Comparison of ENCODE assay signal across 8 mouse cellular contexts in the genomic region with DNA sequence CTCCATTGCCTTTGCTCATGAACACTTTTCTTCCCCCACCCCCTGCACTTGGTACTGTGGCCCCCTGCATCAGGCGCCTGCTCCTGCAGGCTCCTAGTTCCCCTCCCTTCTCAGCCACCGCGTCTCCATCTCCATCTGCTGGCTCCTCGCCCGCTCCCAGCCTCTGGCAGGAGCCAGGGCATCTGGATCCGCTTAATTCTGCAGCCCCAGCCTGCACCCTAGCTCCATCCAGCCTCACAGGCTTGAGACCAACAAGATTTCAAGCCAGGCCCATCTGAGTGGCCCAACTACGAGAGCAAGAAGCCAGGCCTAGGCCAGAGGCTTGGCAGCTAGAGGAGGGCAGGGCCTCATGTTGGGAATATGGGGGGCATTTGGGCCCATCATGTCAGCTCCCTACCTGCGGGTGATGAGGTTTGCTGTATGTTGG. TPM values are rescaled to one million over a fixed set of nuclear protein-coding genes. Genes with fewer than 3 reads are reported as not detected.
DNase-seq lines count a peak whose midpoint lies in the region; ATAC-seq and TF ChIP-seq lines count a peak whose summit lies in the region.
"Not testable (repeated sequence)": the region's sequence is repeated elsewhere in the genome, so short reads cannot be mapped to it uniquely, and the experiment has no call there.
"Had no signal": no experiment of that assay in that cellular context is flagged by ENCODE, and none has a peak within 500 bp of the region (broad histone marks: within the 10 kb centered on the region; RNA-seq: fewer than 3 reads in every experiment).

No protein-coding gene starts in this region.

- H3K9ac ChIP-seq in forebrain, embryonic 12.5 days; lung, postnatal 0 days (replicated peaks; ENCODE audit: low read depth): not testable (repeated sequence)
- peak overlapping the region; percentile 14; the same call in 1 of the 2 replicates for H3K9ac ChIP-seq in hindbrain, embryonic 16.5 days (ENCODE audit: low read depth, low read length)

- WGBS in forebrain, embryonic 12.5 days, result 49% methylated on average over 8 of the region's 8 CpGs
- WGBS in heart, embryonic 10.5 days, result 47% methylated on average over 8 of the region's 8 CpGs
- WGBS in hindbrain, embryonic 16.5 days, result 40% methylated on average over 8 of the region's 8 CpGs
- WGBS in lung, postnatal 0 days, result 47% methylated on average over 8 of the region's 8 CpGs

- H3K4me1 ChIP-seq in forebrain, embryonic 12.5 days, result peaks cover 33% of the 10 kb centered on the region
- peaks cover 45% of the 10 kb centered on the region for H3K4me1 ChIP-seq in heart, embryonic 10.5 days
- H3K4me1 ChIP-seq in hindbrain, embryonic 16.5 days (ENCODE audit: control insufficient read depth, insufficient read depth, low read depth, low read length), result peaks cover 28% of the 10 kb centered on the region
- peaks cover 13% of the 10 kb centered on the region; the same call in 1 of the 2 replicates for H3K4me1 ChIP-seq in lung, postnatal 0 days (ENCODE audit: insufficient read depth, low read depth, low read length)

- not testable (repeated sequence) for H3K4me3 ChIP-seq in forebrain, embryonic 12.5 days (replicated peaks); hindbrain, embryonic 16.5 days (ENCODE audit: low read length); lung, postnatal 0 days (ENCODE audit: low read depth, low read length)
- peak overlapping the region; percentile 57 for H3K4me3 ChIP-seq in heart, embryonic 10.5 days

- H3K4me2 ChIP-seq in forebrain, embryonic 12.5 days, result 0 out of 2 replicates have a peak overlapping the region, but pooled peaks have one; percentile 3
- not testable (repeated sequence) for H3K4me2 ChIP-seq in hindbrain, embryonic 16.5 days (ENCODE audit: low read length)
- 0 out of 2 replicates have a peak overlapping the region, but pooled peaks have one; percentile 11 for H3K4me2 ChIP-seq in lung, postnatal 0 days (replicated peaks; ENCODE audit: low read depth, low read length)

- not testable (repeated sequence) for H3K36me3 ChIP-seq in forebrain, embryonic 12.5 days (replicated peaks); hindbrain, embryonic 16.5 days (ENCODE audit: control insufficient read depth, insufficient read depth, low read length); lung, postnatal 0 days (ENCODE audit: insufficient read depth, low read length)
- H3K36me3 ChIP-seq in heart, embryonic 10.5 days, result peaks cover 25% of the 10 kb centered on the region

- TF ChIP-seq CTCF in lung, postnatal 0 days (IDR thresholded peaks at IDR 0.05), result not testable (repeated sequence)

- H3K9me3 ChIP-seq in forebrain, embryonic 12.5 days; heart, embryonic 10.5 days; hindbrain, embryonic 16.5 days (ENCODE audit: control insufficient read depth, low read length); lung, postnatal 0 days (ENCODE audit: low read length): not testable (repeated sequence)

- H3K27me3 ChIP-seq in forebrain, embryonic 12.5 days; heart, embryonic 10.5 days (ENCODE audit: insufficient read depth, poor library complexity, severe bottlenecking); hindbrain, embryonic 16.5 days (replicated peaks; ENCODE audit: control insufficient read depth, insufficient read depth, low read length); lung, postnatal 0 days (replicated peaks; ENCODE audit: insufficient read depth, low read length): not testable (repeated sequence)

- TF ChIP-seq EP300 in lung, postnatal 0 days (IDR thresholded peaks at IDR 0.05), result not testable (repeated sequence)

- peak overlapping the region; percentile 64 for H3K27ac ChIP-seq in forebrain, embryonic 12.5 days
- peak overlapping the region; percentile 90 for H3K27ac ChIP-seq in heart, embryonic 10.5 days
- peak overlapping the region; percentile 54; the same call in 1 of the 2 replicates for H3K27ac ChIP-seq in hindbrain, embryonic 16.5 days (ENCODE audit: low read depth, low read length)
- H3K27ac ChIP-seq in lung, postnatal 0 days (ENCODE audit: low read length), result not testable (repeated sequence)

- ATAC-seq in forebrain, embryonic 12.5 days (ENCODE audit: low FRiP score); lung, postnatal 0 days: not testable (repeated sequence)
- peak; percentile 48; the same call in 1 of the 2 replicates for ATAC-seq in hindbrain, embryonic 16.5 days

- peak; percentile 40 for DNase-seq in cerebellum, adult 8-10 months
- not testable (repeated sequence) for DNase-seq in heart, embryonic 10.5 days (ENCODE audit: low spot score)
- DNase-seq in layer of hippocampus, postnatal 36 days, result peak; percentile 34 to 56
- DNase-seq in lung, postnatal 0 days (ENCODE audit: low spot score), result peak; percentile 23
- DNase-seq in ovary, postnatal 14 days (ENCODE audit: low spot score), result peak; percentile 59

RNA-seq across cellular contexts. Expression of a gene that starts 6.7 kb away (rescaled TPM):
- 57.3 and 57.8 TPM in 2 replicates for polyA plus RNA-seq in forebrain, embryonic 12.5 days (2016; fragmentation: Nextera tagmentation; extraction: Ambion mirVana)
- 79.3 and 97.8 TPM in 2 replicates for polyA plus RNA-seq in heart, embryonic 10.5 days (2016; fragmentation: Nextera tagmentation; extraction: Ambion mirVana)
- polyA plus RNA-seq in hindbrain, embryonic 16.5 days (2015; fragmentation: Nextera tagmentation; extraction: Ambion mirVana), result 86.8 and 96.3 TPM in 2 replicates
- 10 to 100 TPM; 38.6 to 41.1 TPM for total RNA-seq in layer of hippocampus, postnatal 36 days (2021)
- polyA plus RNA-seq in lung, postnatal 0 days (2015; fragmentation: Nextera tagmentation; extraction: Ambion mirVana), result 43.3 and 43.7 TPM in 2 replicates

RNA-seq across cellular contexts. Expression of a gene that starts 7.7 kb away (rescaled TPM):
- polyA plus RNA-seq in forebrain, embryonic 12.5 days (2016; fragmentation: Nextera tagmentation; extraction: Ambion mirVana), result 16.6 and 19.8 TPM in 2 replicates
- 52.7 and 69.7 TPM in 2 replicates for polyA plus RNA-seq in heart, embryonic 10.5 days (2016; fragmentation: Nextera tagmentation; extraction: Ambion mirVana)
- 60.9 and 61.8 TPM in 2 replicates for polyA plus RNA-seq in hindbrain, embryonic 16.5 days (2015; fragmentation: Nextera tagmentation; extraction: Ambion mirVana)
- 10 to 100 TPM; 51.5 to 52.1 TPM for total RNA-seq in layer of hippocampus, postnatal 36 days (2021)
- 34.3 and 39.7 TPM in 2 replicates for polyA plus RNA-seq in lung, postnatal 0 days (2015; fragmentation: Nextera tagmentation; extraction: Ambion mirVana)

RNA-seq across cellular contexts. Expression of a gene that starts 11.3 kb away (rescaled TPM):
- 119 and 122 TPM in 2 replicates for polyA plus RNA-seq in forebrain, embryonic 12.5 days (2016; fragmentation: Nextera tagmentation; extraction: Ambion mirVana)
- polyA plus RNA-seq in heart, embryonic 10.5 days (2016; fragmentation: Nextera tagmentation; extraction: Ambion mirVana), result 38.1 and 39.7 TPM in 2 replicates
- 260 and 276 TPM in 2 replicates for polyA plus RNA-seq in hindbrain, embryonic 16.5 days (2015; fragmentation: Nextera tagmentation; extraction: Ambion mirVana)
- total RNA-seq in layer of hippocampus, postnatal 36 days (2021), result 100 to 1,000 TPM; 137 to 138 TPM
- 23.7 and 24.5 TPM in 2 replicates for polyA plus RNA-seq in lung, postnatal 0 days (2015; fragmentation: Nextera tagmentation; extraction: Ambion mirVana)

RNA-seq across cellular contexts. Expression of a gene that starts 31.8 kb away (rescaled TPM):
- 0.42 and 0.46 TPM in 2 replicates for polyA plus RNA-seq in forebrain, embryonic 12.5 days (2016; fragmentation: Nextera tagmentation; extraction: Ambion mirVana)
- polyA plus RNA-seq in heart, embryonic 10.5 days (2016; fragmentation: Nextera tagmentation; extraction: Ambion mirVana), result not detected in 2 replicates
- polyA plus RNA-seq in hindbrain, embryonic 16.5 days (2015; fragmentation: Nextera tagmentation; extraction: Ambion mirVana), result 0.76 and 0.84 TPM in 2 replicates
- not detected for total RNA-seq in layer of hippocampus, postnatal 36 days (2021)
- polyA plus RNA-seq in lung, postnatal 0 days (2015; fragmentation: Nextera tagmentation; extraction: Ambion mirVana), result 0.06 TPM in 1 of 2 replicates, not detected in the other
- total RNA-seq: layer of hippocampus, postnatal 25 days had no signal

RNA-seq across cellular contexts. Expression of a gene that starts 39.7 kb away (rescaled TPM):
- 159 and 179 TPM in 2 replicates for polyA plus RNA-seq in forebrain, embryonic 12.5 days (2016; fragmentation: Nextera tagmentation; extraction: Ambion mirVana)
- 143 and 146 TPM in 2 replicates for polyA plus RNA-seq in heart, embryonic 10.5 days (2016; fragmentation: Nextera tagmentation; extraction: Ambion mirVana)
- polyA plus RNA-seq in hindbrain, embryonic 16.5 days (2015; fragmentation: Nextera tagmentation; extraction: Ambion mirVana), result 309 and 323 TPM in 2 replicates
- total RNA-seq in layer of hippocampus, postnatal 36 days (2021), result 100 to 1,000 TPM; 143 to 154 TPM
- polyA plus RNA-seq in lung, postnatal 0 days (2015; fragmentation: Nextera tagmentation; extraction: Ambion mirVana), result 143 and 151 TPM in 2 replicates
